Mouse (Mus musculus) E14TG2a.4 (cell line): ENCODE results near the gene Ccdc103.

Experiments
- CTCF ChIP-seq: conservative IDR thresholded peaks from 2 replicates; pipeline ENCODE4 v1.5.1; 2014; ENCODE audit warnings: low read length
- POU5F1 ChIP-seq: IDR thresholded peaks from 2 replicates; pipeline ENCODE4 v1.6.1; 2014; ENCODE audit warnings: low read length, borderline replicate concordance

DNA sequence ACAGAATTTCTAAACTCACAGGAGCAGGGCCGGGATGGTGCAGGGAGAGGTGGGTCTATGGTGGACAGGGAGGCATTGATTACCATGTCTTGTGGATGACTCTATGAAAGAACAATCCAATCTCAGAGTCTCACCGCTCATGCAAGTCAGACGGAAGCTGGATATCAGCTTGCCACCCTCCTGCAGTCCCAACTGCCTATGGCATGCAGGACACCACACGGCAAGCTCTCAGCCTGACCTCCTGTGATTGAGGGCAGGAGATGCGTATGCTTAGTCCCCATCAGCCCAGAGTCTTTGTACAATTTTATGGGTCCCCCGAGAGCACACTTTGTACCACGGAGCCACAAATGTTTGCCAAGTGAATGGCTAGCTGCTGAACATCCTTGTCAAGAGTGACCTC, 22.6 kb downstream of the Ccdc103 start:
- TF ChIP-seq CTCF (no peak), POU5F1 (no peak)
